Mouse (Mus musculus) midbrain, embryonic 14.5 days (tissue): ENCODE measurements around the gene Zfp568. TPM values are rescaled to one million over a fixed set of nuclear protein-coding genes. Genes with fewer than 3 reads are reported as not detected.
A peak's percentile ranks its signal among the peaks of the same experiment; 100 is the strongest.

Experiments used
- ATAC-seq: fragments of 200-750 bp; cut with Nextera tagmentation; 2 replicates; pipeline ENCODE4 v1.8.0; 2017; ENCODE audit warnings: moderate number of reproducible peaks, moderate library complexity; ENCODE audit not compliant: low FRiP score, low TSS enrichment
- DNase-seq: peaks from one replicate; pipeline ENCODE4 v3.0.0-alpha.2; 2015
- H3K27ac ChIP-seq: fragments of 300-500 bp; sonication (generic); replicated peaks from 2 replicates; pipeline ENCODE4 v1.5.1; 2014; ENCODE audit warnings: mild to moderate bottlenecking, low read depth, low read length, moderate library complexity
- H3K27me3 ChIP-seq: fragments of 300-500 bp; sonication (generic); 2 replicates; pipeline ENCODE4 v1.6.1; 2014; ENCODE audit warnings: low read length, control low read depth, mixed read lengths; ENCODE audit not compliant: control insufficient read depth, insufficient read depth
- H3K36me3 ChIP-seq: fragments of 300-500 bp; sonication (generic); 2 replicates; pipeline ENCODE4 v1.6.1; 2014; ENCODE audit warnings: low read length, control low read depth; ENCODE audit not compliant: control insufficient read depth, insufficient read depth
- H3K4me1 ChIP-seq: fragments of 300-500 bp; sonication (generic); 2 replicates; pipeline ENCODE4 v1.6.1; 2014; ENCODE audit warnings: mild to moderate bottlenecking, antibody characterized with exemption, low read length, control low read depth; ENCODE audit not compliant: control insufficient read depth, insufficient read depth
- H3K4me2 ChIP-seq: fragments of 300-500 bp; sonication (generic); 2 replicates; pipeline ENCODE4 v1.6.1; 2014; ENCODE audit warnings: mild to moderate bottlenecking, low read length, moderate library complexity
- H3K4me3 ChIP-seq: fragments of 300-500 bp; sonication (generic); replicated peaks from 2 replicates; pipeline ENCODE4 v1.5.1; 2014; ENCODE audit warnings: low read depth, low read length
- H3K9ac ChIP-seq: fragments of 300-500 bp; sonication (generic); replicated peaks from 2 replicates; pipeline ENCODE4 v1.6.1; 2014; ENCODE audit warnings: mild to moderate bottlenecking, low read length, moderate library complexity
- H3K9me3 ChIP-seq: fragments of 300-500 bp; sonication (generic); 2 replicates; pipeline ENCODE4 v1.6.1; 2016; ENCODE audit warnings: low read length, control low read depth, mixed read lengths; ENCODE audit not compliant: control insufficient read depth
- WGBS: fragments of 180-500 bp; shearing (Covaris S2); extraction: QIAGEN DNeasy Blood & Tissue Kit; methylation state at CpG from one replicate; pipeline ENCODE4 v1.1.7; 2014; 5-methylcytosine and 5-hydroxymethylcytosine counted together
- polyA plus RNA-seq: library from polyadenylated mRNA; unstranded; fragments of >200 nt; fragmentation: Nextera tagmentation; extraction: Ambion mirVana; gene quantifications from 2 replicates; pipeline ENCODE4 v1.2.1, GENCODE M21; 2014

Gene Zfp568
- polyA plus RNA-seq, 1 experiment from 2014 or later = 5.5 TPM

DNA sequence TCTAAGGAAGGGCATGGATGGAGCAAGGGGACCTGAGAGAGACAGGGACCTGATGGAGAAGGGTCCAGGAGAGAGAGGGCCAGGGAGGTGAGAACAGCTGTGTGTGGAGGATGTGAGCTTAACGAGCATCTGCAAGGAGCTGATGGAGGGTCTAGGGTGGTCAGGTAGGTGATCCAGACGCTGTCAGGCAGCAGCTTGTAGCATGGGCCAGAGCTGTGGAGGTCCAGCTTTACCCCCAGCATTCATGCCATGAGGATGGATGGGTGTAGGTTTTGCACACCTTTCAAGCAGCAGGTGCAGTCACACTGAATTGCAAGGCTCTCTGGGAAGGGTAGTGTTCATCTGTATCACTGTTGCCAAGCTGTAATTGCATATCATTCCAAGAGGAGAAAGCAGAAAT, 35.8 kb downstream of the Zfp568 start:
- no peak overlapping the region for H3K4me2 ChIP-seq
- H3K9ac ChIP-seq = no peak overlapping the region
- no peaks in the 10 kb centered on the region for H3K9me3 ChIP-seq
- no peaks in the 10 kb centered on the region for H3K27me3 ChIP-seq
- H3K4me1 ChIP-seq = no peaks in the 10 kb centered on the region
- no peak for DNase-seq
- H3K27ac ChIP-seq = no peak overlapping the region
- H3K4me3 ChIP-seq = no peak overlapping the region
- H3K36me3 ChIP-seq = peaks cover 76% of the 10 kb centered on the region
- ATAC-seq = no peak
- WGBS = 94% methylated on average over 2 of the region's 2 CpGs

- Histone ChIP-seq H3K27ac (no peak overlapping the region), H3K9me3 (no peaks in the 10 kb centered on the region), H3K27me3 (no peaks in the 10 kb centered on the region), H3K4me3 (no peak overlapping the region), H3K36me3 (peaks cover 77% of the 10 kb centered on the region), H3K4me2 (no peak overlapping the region), H3K4me1 (no peaks in the 10 kb centered on the region), H3K9ac (no peak overlapping the region)
- no peak for ATAC-seq
- DNase-seq = no peak
- WGBS = 97% methylated on average over 9 of the region's 9 CpGs
These were observed 39.6 kb downstream of the Zfp568 start for GRCm38 (mm10) chr7:30023324-30023723.

GRCm38 (mm10) chr7:30023800-30024199, 40.0 kb downstream of the Zfp568 start:
- ATAC-seq (no peak), DNase-seq (no peak)
- whole genome bisulfite sequencing = 93% methylated on average over 8 of the region's 8 CpGs
- no peak overlapping the region for H3K4me3 ChIP-seq
- H3K27me3 ChIP-seq = no peaks in the 10 kb centered on the region
- H3K36me3 ChIP-seq = peaks cover 74% of the 10 kb centered on the region
- no peaks in the 10 kb centered on the region for H3K4me1 ChIP-seq
- no peaks in the 10 kb centered on the region for H3K9me3 ChIP-seq
- no peak overlapping the region for H3K4me2 ChIP-seq
- H3K27ac ChIP-seq = no peak overlapping the region
- H3K9ac ChIP-seq = no peak overlapping the region

DNA sequence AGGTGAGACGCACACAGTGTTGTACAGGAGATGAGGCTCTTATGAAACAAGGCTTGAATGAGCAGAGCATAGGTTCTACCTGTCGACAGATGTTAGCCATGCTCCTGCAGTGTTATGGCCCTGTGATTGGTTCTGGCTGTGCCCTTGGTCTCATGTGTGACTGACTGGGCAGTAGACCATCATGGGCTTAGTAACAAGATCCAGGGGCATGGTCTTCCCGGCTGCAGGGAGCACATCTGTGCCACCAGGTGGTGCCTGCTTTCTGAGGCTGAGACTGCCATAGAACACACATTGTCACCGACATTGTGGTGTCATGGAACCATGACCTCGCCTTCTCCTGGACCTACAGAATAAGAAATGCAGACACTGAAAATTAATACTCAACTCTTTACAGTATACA, 41.6 kb downstream of the Zfp568 start:
- Histone ChIP-seq H3K27ac (no peak overlapping the region), H3K36me3 (peaks cover 62% of the 10 kb centered on the region), H3K4me1 (no peaks in the 10 kb centered on the region), H3K4me3 (no peak overlapping the region), H3K4me2 (no peak overlapping the region), H3K9me3 (no peaks in the 10 kb centered on the region), H3K27me3 (no peaks in the 10 kb centered on the region), H3K9ac (no peak overlapping the region)
- no peak for ATAC-seq
- 86% methylated on average over 5 of the region's 5 CpGs for WGBS
- peak; percentile 7 for DNase-seq

DNA sequence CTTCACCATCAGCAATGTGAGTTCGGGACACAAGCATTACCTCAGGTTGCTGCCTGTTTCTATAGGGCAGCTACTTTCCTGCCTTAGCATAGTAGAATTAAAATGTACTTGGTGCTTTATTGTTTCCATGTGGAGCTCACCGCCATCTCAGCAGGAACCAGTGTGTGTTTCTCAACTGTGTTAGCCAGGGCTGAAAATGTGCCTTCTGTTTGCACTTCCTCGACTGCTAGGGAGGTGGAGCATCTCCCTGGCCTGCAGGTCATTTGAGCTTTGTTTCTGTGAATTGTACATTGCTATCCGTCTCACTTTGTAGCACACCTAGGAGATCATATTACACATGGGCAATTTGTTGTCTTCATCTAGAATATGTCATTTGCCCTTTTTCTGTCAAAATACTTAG, 43.6 kb downstream of the Zfp568 start:
- 82% methylated on average over 4 of the region's 4 CpGs for WGBS
- Histone ChIP-seq H3K4me3 (no peak overlapping the region), H3K36me3 (peaks cover 54% of the 10 kb centered on the region), H3K9me3 (no peaks in the 10 kb centered on the region), H3K27me3 (no peaks in the 10 kb centered on the region), H3K4me1 (no peaks in the 10 kb centered on the region), H3K27ac (no peak overlapping the region), H3K4me2 (no peak overlapping the region), H3K9ac (no peak overlapping the region)
- ATAC-seq (no peak), DNase-seq (no peak)

DNA sequence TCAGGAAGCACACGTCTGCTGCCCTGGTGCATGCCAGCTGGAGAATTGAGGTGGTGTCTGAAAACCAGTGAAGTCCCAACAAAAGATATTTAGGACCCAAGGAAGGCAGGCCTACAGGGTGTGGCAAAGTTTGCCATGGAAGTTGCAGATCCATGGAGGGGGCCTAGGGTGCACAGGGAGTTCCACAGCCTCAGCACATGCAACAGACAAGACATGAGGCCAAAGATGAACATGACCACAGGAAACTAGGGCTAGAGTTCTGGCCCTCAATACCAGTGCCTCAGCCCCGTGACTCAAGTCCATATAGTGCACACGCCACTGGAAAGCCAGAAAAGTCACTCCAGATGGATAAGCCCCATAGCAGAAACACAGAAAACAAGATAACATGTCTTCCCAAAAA, 44.8 kb downstream of the Zfp568 start:
- Histone ChIP-seq H3K27ac (no peak overlapping the region), H3K9me3 (no peaks in the 10 kb centered on the region), H3K9ac (no peak overlapping the region), H3K4me1 (no peaks in the 10 kb centered on the region), H3K27me3 (no peaks in the 10 kb centered on the region), H3K4me2 (no peak overlapping the region), H3K4me3 (no peak overlapping the region), H3K36me3 (peaks cover 41% of the 10 kb centered on the region)
- ATAC-seq (no peak), DNase-seq (no peak)
- WGBS = 88% methylated on average over 3 of the region's 3 CpGs

GRCm38 (mm10) chr7:30030677-30031076, 46.9 kb downstream of the Zfp568 start:
- 37% methylated on average over 6 of the region's 6 CpGs for WGBS
- H3K4me1 ChIP-seq = no peaks in the 10 kb centered on the region
- DNase-seq = no peak

GRCm38 (mm10) chr7:30031379-30031778, 47.6 kb downstream of the Zfp568 start:
- Histone ChIP-seq H3K4me2 (no peak overlapping the region), H3K9me3 (no peaks in the 10 kb centered on the region), H3K27me3 (no peaks in the 10 kb centered on the region), H3K9ac (no peak overlapping the region), H3K36me3 (peaks cover 18% of the 10 kb centered on the region), H3K27ac (no peak overlapping the region), H3K4me3 (no peak overlapping the region), H3K4me1 (no peaks in the 10 kb centered on the region)
- ATAC-seq (no peak), DNase-seq (no peak)
- 68% methylated on average over 3 of the region's 3 CpGs for WGBS

More at GRCm38 (mm10) chr7:30030677-30031076, 46.9 kb downstream of the Zfp568 start:
- Histone ChIP-seq H3K9ac (no peak overlapping the region), H3K36me3 (peaks cover 22% of the 10 kb centered on the region), H3K4me3 (no peak overlapping the region), H3K9me3 (no peaks in the 10 kb centered on the region), H3K27ac (no peak overlapping the region), H3K4me2 (no peak overlapping the region), H3K27me3 (no peaks in the 10 kb centered on the region)
- no peak for ATAC-seq

DNA sequence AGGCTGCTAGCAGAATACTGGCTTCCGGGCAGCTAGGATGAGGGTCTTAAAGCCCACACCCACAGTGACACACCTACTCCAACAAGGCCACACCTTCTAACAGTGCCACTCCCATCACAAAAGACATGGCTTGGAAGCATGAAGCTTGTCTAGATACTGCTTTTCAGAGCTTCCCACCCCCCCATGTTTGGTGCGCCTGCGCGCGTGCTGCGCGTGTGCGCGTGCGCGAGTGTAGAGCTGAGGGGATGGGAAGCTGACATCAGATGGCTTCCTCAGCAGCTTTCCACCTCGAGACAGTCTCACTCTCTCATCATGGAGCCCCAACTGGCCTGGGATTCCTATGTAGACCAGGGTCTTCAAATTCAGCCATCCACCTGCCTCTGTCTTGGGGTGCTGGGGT, 50.6 kb downstream of the Zfp568 start:
- DNase-seq (no peak), ATAC-seq (no peak)
- WGBS = 95% methylated on average over 12 of the region's 12 CpGs
- Histone ChIP-seq H3K4me3 (no peak overlapping the region), H3K4me1 (no peaks in the 10 kb centered on the region), H3K9ac (no peak overlapping the region), H3K27ac (no peak overlapping the region), H3K9me3 (no peaks in the 10 kb centered on the region), H3K4me2 (no peak overlapping the region), H3K36me3 (peaks cover 31% of the 10 kb centered on the region), H3K27me3 (no peaks in the 10 kb centered on the region)
